Mouse (Mus musculus): ENCODE data around the gene Idh3a. TPM values are rescaled to one million over a fixed set of nuclear protein-coding genes. Genes with fewer than 3 reads are reported as not detected.
"Not testable (repeated sequence)": the region's sequence is repeated elsewhere in the genome, so short reads cannot be mapped to it uniquely, and the experiment has no call there.

The Idh3a gene
- polyA plus RNA-seq, 1 experiment, result 32.8 TPM

GRCm38 (mm10) chr9:54560831-54561601, 25.1 kb upstream of the Idh3a start:
- WGBS, result 82% methylated on average over 8 of the region's 8 CpGs
- no peak overlapping the region for H3K27ac ChIP-seq (ENCODE audit: insufficient read depth, low read depth, low read length)
- H3K4me1 ChIP-seq (ENCODE audit: control insufficient read depth, insufficient read depth, insufficient read length, low read length), result peaks cover 3% of the 10 kb centered on the region
- H3K27me3 ChIP-seq (ENCODE audit: control insufficient read depth, insufficient read depth, low read length), result no peaks in the 10 kb centered on the region
- no peaks in the 10 kb centered on the region for H3K36me3 ChIP-seq (ENCODE audit: control insufficient read depth, insufficient read depth, low read length)
- no peak overlapping the region for H3K4me3 ChIP-seq (ENCODE audit: low read depth, low read length)
- TF ChIP-seq CTCF (IDR thresholded peaks at IDR 0.05; ENCODE audit: extremely low read depth, insufficient read length, insufficient replicate concordance, low read depth, low read length), result no peak
- TF ChIP-seq POLR2A (IDR thresholded peaks at IDR 0.05; ENCODE audit: low read depth, low read length), result no peak

- TF ChIP-seq CTCF (IDR thresholded peaks at IDR 0.05; ENCODE audit: extremely low read depth, insufficient read length, insufficient replicate concordance, low read depth, low read length), result no peak
- no peak for TF ChIP-seq POLR2A (IDR thresholded peaks at IDR 0.05; ENCODE audit: low read depth, low read length)
- no peaks in the 10 kb centered on the region for H3K36me3 ChIP-seq (ENCODE audit: control insufficient read depth, insufficient read depth, low read length)
- H3K27ac ChIP-seq (ENCODE audit: insufficient read depth, low read depth, low read length), result no peak overlapping the region
- H3K4me1 ChIP-seq (ENCODE audit: control insufficient read depth, insufficient read depth, insufficient read length, low read length), result peaks cover 12% of the 10 kb centered on the region; the same call in 1 of the 2 replicates
- no peak overlapping the region for H3K4me3 ChIP-seq (ENCODE audit: low read depth, low read length)
- WGBS, result 26% methylated on average over 4 of the region's 4 CpGs
- H3K27me3 ChIP-seq (ENCODE audit: control insufficient read depth, insufficient read depth, low read length), result no peaks in the 10 kb centered on the region
Observed at GRCm38 (mm10) chr9:54566958-54567357, 19.2 kb upstream of the Idh3a start.

- Histone ChIP-seq H3K4me3 (ENCODE audit: low read depth, low read length) (no peak overlapping the region), H3K27ac (ENCODE audit: insufficient read depth, low read depth, low read length) (no peak overlapping the region), H3K27me3 (ENCODE audit: control insufficient read depth, insufficient read depth, low read length) (no peaks in the 10 kb centered on the region), H3K36me3 (ENCODE audit: control insufficient read depth, insufficient read depth, low read length) (no peaks in the 10 kb centered on the region), H3K4me1 (ENCODE audit: control insufficient read depth, insufficient read depth, insufficient read length, low read length) (peaks cover 13% of the 10 kb centered on the region; the same call in 1 of the 2 replicates)
- TF ChIP-seq CTCF (IDR thresholded peaks at IDR 0.05; ENCODE audit: extremely low read depth, insufficient read length, insufficient replicate concordance, low read depth, low read length) (no peak), POLR2A (IDR thresholded peaks at IDR 0.05; ENCODE audit: low read depth, low read length) (no peak)
- WGBS, result 24% methylated on average over 2 of the region's 2 CpGs
Observed at GRCm38 (mm10) chr9:54568732-54569131, 17.4 kb upstream of the Idh3a start.

GRCm38 (mm10) chr9:54571130-54571839, 14.8 kb upstream of the Idh3a start:
- no peaks in the 10 kb centered on the region for H3K36me3 ChIP-seq (ENCODE audit: control insufficient read depth, insufficient read depth, low read length)
- TF ChIP-seq POLR2A (IDR thresholded peaks at IDR 0.05; ENCODE audit: low read depth, low read length), result no peak
- no peak for TF ChIP-seq CTCF (IDR thresholded peaks at IDR 0.05; ENCODE audit: extremely low read depth, insufficient read length, insufficient replicate concordance, low read depth, low read length)
- 22% methylated on average over 9 of the region's 9 CpGs for WGBS
- H3K4me3 ChIP-seq (ENCODE audit: low read depth, low read length), result no peak overlapping the region
- H3K4me1 ChIP-seq (ENCODE audit: control insufficient read depth, insufficient read depth, insufficient read length, low read length), result peaks cover 13% of the 10 kb centered on the region; the same call in 1 of the 2 replicates
- H3K27ac ChIP-seq (ENCODE audit: insufficient read depth, low read depth, low read length), result peak overlapping the region; percentile 93
- no peaks in the 10 kb centered on the region for H3K27me3 ChIP-seq (ENCODE audit: control insufficient read depth, insufficient read depth, low read length)

- TF ChIP-seq CTCF (IDR thresholded peaks at IDR 0.05; ENCODE audit: extremely low read depth, insufficient read length, insufficient replicate concordance, low read depth, low read length) (no peak), POLR2A (IDR thresholded peaks at IDR 0.05; ENCODE audit: low read depth, low read length) (no peak)
- no peaks in the 10 kb centered on the region; the same call in 1 of the 2 replicates for H3K4me1 ChIP-seq (ENCODE audit: control insufficient read depth, insufficient read depth, insufficient read length, low read length)
- no peak overlapping the region for H3K27ac ChIP-seq (ENCODE audit: insufficient read depth, low read depth, low read length)
- H3K27me3 ChIP-seq (ENCODE audit: control insufficient read depth, insufficient read depth, low read length), result no peaks in the 10 kb centered on the region
- no peak overlapping the region for H3K4me3 ChIP-seq (ENCODE audit: low read depth, low read length)
- H3K36me3 ChIP-seq (ENCODE audit: control insufficient read depth, insufficient read depth, low read length), result no peaks in the 10 kb centered on the region
- 51% methylated on average over 1 of the region's 1 CpGs for WGBS
Observed at GRCm38 (mm10) chr9:54583712-54584111, 2.4 kb upstream of the Idh3a start.

GRCm38 (mm10) chr9:54584127-54584526, 2.0 kb upstream of the Idh3a start:
- not testable (repeated sequence) for H3K36me3 ChIP-seq (ENCODE audit: control insufficient read depth, insufficient read depth, low read length); H3K27ac ChIP-seq (ENCODE audit: insufficient read depth, low read depth, low read length); H3K27me3 ChIP-seq (ENCODE audit: control insufficient read depth, insufficient read depth, low read length); H3K4me3 ChIP-seq (ENCODE audit: low read depth, low read length); H3K4me1 ChIP-seq (ENCODE audit: control insufficient read depth, insufficient read depth, insufficient read length, low read length)
- 79% methylated on average over 2 of the region's 2 CpGs for WGBS

- H3K27me3 ChIP-seq (ENCODE audit: control insufficient read depth, insufficient read depth, low read length), result no peaks in the 10 kb centered on the region
- TF ChIP-seq POLR2A (IDR thresholded peaks at IDR 0.05; ENCODE audit: low read depth, low read length), result no peak
- TF ChIP-seq CTCF (IDR thresholded peaks at IDR 0.05; ENCODE audit: extremely low read depth, insufficient read length, insufficient replicate concordance, low read depth, low read length), result no peak
- H3K36me3 ChIP-seq (ENCODE audit: control insufficient read depth, insufficient read depth, low read length), result peaks cover 6% of the 10 kb centered on the region
- peak overlapping the region; percentile 73 for H3K4me3 ChIP-seq (ENCODE audit: low read depth, low read length)
- WGBS, result 28% methylated on average over 5 of the region's 5 CpGs
- H3K4me1 ChIP-seq (ENCODE audit: control insufficient read depth, insufficient read depth, insufficient read length, low read length), result no peaks in the 10 kb centered on the region; the same call in 1 of the 2 replicates
- no peak overlapping the region for H3K27ac ChIP-seq (ENCODE audit: insufficient read depth, low read depth, low read length)
Observed at GRCm38 (mm10) chr9:54585839-54586198, 315 bp upstream of the Idh3a start.

Measured in small intestine, adult 2 months (tissue).